Mouse (Mus musculus) liver, embryonic 14.5 days (tissue): ENCODE data around the gene Slc6a12.

Experiments used
- CTCF ChIP-seq: IDR thresholded peaks from 2 replicates; pipeline ENCODE4 v1.5.1; 2016; ENCODE audit warnings: antibody characterized with exemption, low read depth, control low read depth
- EP300 ChIP-seq: IDR thresholded peaks from 2 replicates; pipeline ENCODE4 v1.6.1; 2016; ENCODE audit warnings: antibody characterized with exemption, low read depth

- TF ChIP-seq CTCF, result no peak
- no peak for TF ChIP-seq EP300
Measured at GRCm38 (mm10) chr6:121305571-121305970, 37.3 kb upstream of the Slc6a12 start.
